In the genomic region with DNA sequence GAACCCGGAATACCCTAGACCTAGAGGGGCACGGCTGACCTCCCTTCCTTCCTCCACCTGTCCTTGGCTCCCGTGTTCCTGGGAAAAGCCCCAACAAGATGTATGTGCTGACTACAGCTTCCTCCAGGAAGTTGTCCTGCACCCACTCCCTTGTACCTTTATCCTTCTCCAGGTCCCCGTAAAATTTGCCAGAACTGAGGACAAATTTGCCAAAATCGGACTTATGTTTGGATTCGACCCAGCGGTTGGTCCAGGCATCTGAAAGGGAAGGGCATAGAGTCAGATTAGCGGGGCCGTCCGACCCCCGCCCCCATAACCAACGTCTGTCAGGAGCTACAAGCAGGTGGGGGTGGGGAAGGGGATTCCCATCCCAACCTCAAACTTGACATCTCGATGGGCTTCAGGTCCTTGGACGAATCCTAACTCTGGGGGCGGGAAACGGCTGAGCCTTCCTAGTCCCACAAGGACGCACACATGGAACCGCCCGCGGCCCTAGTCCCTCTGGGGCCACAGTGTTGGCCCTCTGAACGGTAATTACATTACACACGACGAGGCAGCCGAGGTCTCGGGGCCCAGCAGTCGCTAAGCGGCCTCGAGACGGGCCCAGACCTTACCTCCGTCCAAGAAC, we compare ENCODE assay signal across 8 mouse cellular contexts. TPM values are rescaled to one million over a fixed set of nuclear protein-coding genes. Genes with fewer than 3 reads are reported as not detected.
DNase-seq lines count a peak whose midpoint lies in the region; ATAC-seq and TF ChIP-seq lines count a peak whose summit lies in the region.

No protein-coding gene starts in this region.

- H3K4me3 ChIP-seq in heart, embryonic 10.5 days, result peak overlapping the region; percentile 98
- peak overlapping the region; percentile 97 for H3K4me3 ChIP-seq in C2C12 (ENCODE audit: insufficient read depth, poor library complexity, severe bottlenecking)
- peak overlapping the region; percentile 86 for H3K4me3 ChIP-seq in cortical plate, adult 2 months (ENCODE audit: insufficient read depth, low read length)
- H3K4me3 ChIP-seq in hindbrain, embryonic 16.5 days (ENCODE audit: low read length), result peak overlapping the region; percentile 84
- H3K4me3 ChIP-seq in midbrain, postnatal 0 days (ENCODE audit: low read depth, low read length), result peak overlapping the region; percentile 89

- peaks cover 48% of the 10 kb centered on the region for H3K36me3 ChIP-seq in heart, embryonic 10.5 days
- peaks cover 47% of the 10 kb centered on the region for H3K36me3 ChIP-seq in C2C12 (ENCODE audit: control insufficient read depth, insufficient read depth)
- H3K36me3 ChIP-seq in hindbrain, embryonic 16.5 days (ENCODE audit: control insufficient read depth, insufficient read depth, low read length), result peaks cover 35% of the 10 kb centered on the region
- peaks cover 35% of the 10 kb centered on the region for H3K36me3 ChIP-seq in midbrain, postnatal 0 days (ENCODE audit: insufficient read depth, low read length)

- no peak for DNase-seq in heart, embryonic 10.5 days (ENCODE audit: low spot score)
- DNase-seq in heart, postnatal 10 days, result no peak
- peak; percentile 19 for DNase-seq in midbrain, postnatal 0 days (ENCODE audit: low spot score)
- no peak for DNase-seq in right cerebral cortex, postnatal 14 days
- DNase-seq in spleen, adult 12 weeks (ENCODE audit: low spot score), result no peak

- no peak for TF ChIP-seq CTCF in C2C12 (IDR thresholded peaks at IDR 0.05; ENCODE audit: control insufficient read depth, insufficient read depth, insufficient read length)
- TF ChIP-seq CTCF in cortical plate, adult 2 months (IDR thresholded peaks at IDR 0.05; ENCODE audit: extremely low read depth, insufficient read depth, low read length), result no peak
- TF ChIP-seq CTCF in midbrain, postnatal 0 days (IDR thresholded peaks at IDR 0.05), result no peak

- WGBS in heart, embryonic 10.5 days, result under 1% methylated on average over 30 of the region's 30 CpGs
- under 1% methylated on average over 30 of the region's 30 CpGs for WGBS in hindbrain, embryonic 16.5 days
- under 1% methylated on average over 30 of the region's 30 CpGs for WGBS in midbrain, postnatal 0 days

- peak overlapping the region; percentile 97 for H3K27ac ChIP-seq in heart, embryonic 10.5 days
- peak overlapping the region; percentile 13 for H3K27ac ChIP-seq in cortical plate, adult 2 months (ENCODE audit: insufficient read depth, low read length)
- peak overlapping the region; percentile 84 for H3K27ac ChIP-seq in hindbrain, embryonic 16.5 days (ENCODE audit: low read depth, low read length)
- peak overlapping the region; percentile 91 for H3K27ac ChIP-seq in midbrain, postnatal 0 days (ENCODE audit: low read depth, low read length)

- peak overlapping the region; percentile 88 for H3ac ChIP-seq in C2C12 (ENCODE audit: control insufficient read depth, insufficient read length, low read depth)

- H3K27me3 ChIP-seq in heart, embryonic 10.5 days (ENCODE audit: insufficient read depth, poor library complexity, severe bottlenecking), result no peaks in the 10 kb centered on the region
- H3K27me3 ChIP-seq in C2C12 (ENCODE audit: control insufficient read depth, insufficient read depth, insufficient read length), result no peaks in the 10 kb centered on the region
- H3K27me3 ChIP-seq in hindbrain, embryonic 16.5 days (replicated peaks; ENCODE audit: control insufficient read depth, insufficient read depth, low read length), result no peaks in the 10 kb centered on the region
- no peaks in the 10 kb centered on the region for H3K27me3 ChIP-seq in midbrain, postnatal 0 days (ENCODE audit: insufficient read depth, low read length)

- intact Hi-C loops in heart, postnatal 10 days (cut with DNase I), result loop anchor here (2.0 kb wide), 1 partner anchor 57 kb away; no protein-coding TSS in a partner anchor

- peak; percentile 15 for ATAC-seq in hindbrain, embryonic 16.5 days
- no peak; the same call in 1 of the 2 replicates for ATAC-seq in midbrain, postnatal 0 days (ENCODE audit: low FRiP score)

- H3K9me3 ChIP-seq in heart, embryonic 10.5 days, result no peaks in the 10 kb centered on the region
- H3K9me3 ChIP-seq in hindbrain, embryonic 16.5 days (ENCODE audit: control insufficient read depth, low read length), result no peaks in the 10 kb centered on the region
- no peaks in the 10 kb centered on the region for H3K9me3 ChIP-seq in midbrain, postnatal 0 days (ENCODE audit: low read length)

- H3K79me3 ChIP-seq in C2C12 (ENCODE audit: low read depth), result peaks cover 27% of the 10 kb centered on the region

- peaks cover 42% of the 10 kb centered on the region for H3K79me2 ChIP-seq in C2C12 (ENCODE audit: control insufficient read depth, insufficient read depth)

- H3K9ac ChIP-seq in hindbrain, embryonic 16.5 days (ENCODE audit: low read depth, low read length), result peak overlapping the region; percentile 98
- H3K9ac ChIP-seq in midbrain, postnatal 0 days (replicated peaks; ENCODE audit: low read length, poor library complexity, severe bottlenecking), result peak overlapping the region; percentile 81

- H3K4me2 ChIP-seq in hindbrain, embryonic 16.5 days (ENCODE audit: low read length), result peak overlapping the region; percentile 60
- H3K4me2 ChIP-seq in midbrain, postnatal 0 days (ENCODE audit: low read depth, low read length, poor library complexity, severe bottlenecking), result peak overlapping the region; percentile 89

- TF ChIP-seq POLR2A in cortical plate, adult 2 months (IDR thresholded peaks at IDR 0.05; ENCODE audit: extremely low read depth, insufficient read depth, low read length), result no peak

- H3K4me1 ChIP-seq in heart, embryonic 10.5 days, result peaks cover 29% of the 10 kb centered on the region
- no peaks in the 10 kb centered on the region for H3K4me1 ChIP-seq in cortical plate, adult 2 months (ENCODE audit: control insufficient read depth, insufficient read depth, low read length)
- H3K4me1 ChIP-seq in hindbrain, embryonic 16.5 days (ENCODE audit: control insufficient read depth, insufficient read depth, low read depth, low read length), result peaks cover 25% of the 10 kb centered on the region
- H3K4me1 ChIP-seq in midbrain, postnatal 0 days (ENCODE audit: insufficient read depth, low read length), result 0 out of 2 replicates have a peak, but pooled peaks cover 4% of the 10 kb centered on the region

TF ChIP-seq in C2C12, 6 proteins besides CTCF, POLR2A, EP300 and RAD21:
- TF ChIP-seq MYOD1 (IDR thresholded peaks at IDR 0.05; ENCODE audit: control insufficient read depth, insufficient read length, low read depth) (no peak), MYOG (IDR thresholded peaks at IDR 0.05; ENCODE audit: control insufficient read depth, extremely low read depth, insufficient read length) (no peak), USF1 (IDR thresholded peaks at IDR 0.05; ENCODE audit: low read depth) (no peak), CEBPB (IDR thresholded peaks at IDR 0.05; ENCODE audit: low read depth) (no peak), FOSL1 (IDR thresholded peaks at IDR 0.05; ENCODE audit: insufficient read depth, low read length, poor library complexity, severe bottlenecking) (no peak), MAX (IDR thresholded peaks at IDR 0.05) (no peak)

RNA-seq across cellular contexts. Expression of gene Calr, which starts 0.5 kb away (rescaled TPM):
- 881 and 1,047 TPM in 2 replicates for polyA plus RNA-seq in heart, embryonic 10.5 days (2016; fragmentation: Nextera tagmentation; extraction: Ambion mirVana)
- 100 to 1,000 TPM; 275 to 333 TPM for total RNA-seq in heart, postnatal 10 days (2021)
- polyA plus RNA-seq in C2C12 (2012; fragmentation: generic; extraction: Trizol), result 687 TPM
- 437 and 467 TPM in 2 replicates for polyA plus RNA-seq in cortical plate, adult 2 months (2012; rRNA removed)
- 743 and 792 TPM in 2 replicates for polyA plus RNA-seq in hindbrain, embryonic 16.5 days (2015; fragmentation: Nextera tagmentation; extraction: Ambion mirVana)
- total RNA-seq in midbrain, postnatal 0 days (2014; rRNA removed), result 369 and 436 TPM in 2 replicates
- 444 and 445 TPM in 2 replicates for polyA plus RNA-seq in midbrain, postnatal 0 days (2015; fragmentation: Nextera tagmentation; extraction: Ambion mirVana)

RNA-seq across cellular contexts. Expression of gene Rad23a, which starts 5.7 kb away (rescaled TPM):
- 137 and 154 TPM in 2 replicates for polyA plus RNA-seq in heart, embryonic 10.5 days (2016; fragmentation: Nextera tagmentation; extraction: Ambion mirVana)
- 10 to 100 TPM; 77.8 to 88.5 TPM for total RNA-seq in heart, postnatal 10 days (2021)
- polyA plus RNA-seq in C2C12 (2012; fragmentation: generic; extraction: Trizol), result 68.3 TPM
- 84.7 and 85.9 TPM in 2 replicates for polyA plus RNA-seq in cortical plate, adult 2 months (2012; rRNA removed)
- polyA plus RNA-seq in hindbrain, embryonic 16.5 days (2015; fragmentation: Nextera tagmentation; extraction: Ambion mirVana), result 78.2 and 95.4 TPM in 2 replicates
- total RNA-seq in midbrain, postnatal 0 days (2014; rRNA removed), result 43.8 and 57.5 TPM in 2 replicates
- 83.5 and 88.3 TPM in 2 replicates for polyA plus RNA-seq in midbrain, postnatal 0 days (2015; fragmentation: Nextera tagmentation; extraction: Ambion mirVana)

RNA-seq across cellular contexts. Expression of gene Farsa, which starts 10.6 kb away (rescaled TPM):
- polyA plus RNA-seq in heart, embryonic 10.5 days (2016; fragmentation: Nextera tagmentation; extraction: Ambion mirVana), result 80.8 and 108 TPM in 2 replicates
- total RNA-seq in heart, postnatal 10 days (2021), result 10 to 100 TPM; 31.7 to 32.5 TPM
- polyA plus RNA-seq in C2C12 (2012; fragmentation: generic; extraction: Trizol), result 104 TPM
- polyA plus RNA-seq in cortical plate, adult 2 months (2012; rRNA removed), result 58.7 and 60.4 TPM in 2 replicates
- polyA plus RNA-seq in hindbrain, embryonic 16.5 days (2015; fragmentation: Nextera tagmentation; extraction: Ambion mirVana), result 112 and 114 TPM in 2 replicates
- total RNA-seq in midbrain, postnatal 0 days (2014; rRNA removed), result 74.8 and 84.6 TPM in 2 replicates
- polyA plus RNA-seq in midbrain, postnatal 0 days (2015; fragmentation: Nextera tagmentation; extraction: Ambion mirVana), result 92.7 and 103 TPM in 2 replicates

RNA-seq across cellular contexts. Expression of gene Gadd45gip1, which starts 14.9 kb away (rescaled TPM):
- 57.3 and 60.5 TPM in 2 replicates for polyA plus RNA-seq in heart, embryonic 10.5 days (2016; fragmentation: Nextera tagmentation; extraction: Ambion mirVana)
- total RNA-seq in heart, postnatal 10 days (2021), result 10 to 100 TPM; 23.7 to 25.0 TPM
- polyA plus RNA-seq in C2C12 (2012; fragmentation: generic; extraction: Trizol), result 32.5 TPM
- 26.0 and 31.2 TPM in 2 replicates for polyA plus RNA-seq in cortical plate, adult 2 months (2012; rRNA removed)
- polyA plus RNA-seq in hindbrain, embryonic 16.5 days (2015; fragmentation: Nextera tagmentation; extraction: Ambion mirVana), result 40.6 and 40.7 TPM in 2 replicates
- total RNA-seq in midbrain, postnatal 0 days (2014; rRNA removed), result 27.5 and 28.2 TPM in 2 replicates
- 42.9 and 45.1 TPM in 2 replicates for polyA plus RNA-seq in midbrain, postnatal 0 days (2015; fragmentation: Nextera tagmentation; extraction: Ambion mirVana)

RNA-seq across cellular contexts. Expression of gene Dand5, which starts 23.6 kb away (rescaled TPM):
- polyA plus RNA-seq in heart, embryonic 10.5 days (2016; fragmentation: Nextera tagmentation; extraction: Ambion mirVana), result 5.3 TPM in 2 replicates
- 1 to 10 TPM; 3.1 to 3.8 TPM for total RNA-seq in heart, postnatal 10 days (2021)
- 2.4 TPM for polyA plus RNA-seq in C2C12 (2012; fragmentation: generic; extraction: Trizol)
- polyA plus RNA-seq in cortical plate, adult 2 months (2012; rRNA removed), result 14.9 and 16.0 TPM in 2 replicates
- polyA plus RNA-seq in hindbrain, embryonic 16.5 days (2015; fragmentation: Nextera tagmentation; extraction: Ambion mirVana), result 15.4 and 17.1 TPM in 2 replicates
- 7.6 and 7.7 TPM in 2 replicates for total RNA-seq in midbrain, postnatal 0 days (2014; rRNA removed)
- 12.6 and 14.5 TPM in 2 replicates for polyA plus RNA-seq in midbrain, postnatal 0 days (2015; fragmentation: Nextera tagmentation; extraction: Ambion mirVana)

Comparison
In these comparisons a context has a peak if more than half of its experiments do, and no peak if none do; other contexts are left out.
1. H3K27ac ChIP-seq: peak in every context shown above with its lines; median percentile 97 in heart, embryonic 10.5 days; 91 in midbrain, postnatal 0 days; 84 in hindbrain, embryonic 16.5 days; 13 in cortical plate, adult 2 months.